Mouse (Mus musculus): ENCODE data around the gene Gm26602.
"Not testable (repeated sequence)": the region's sequence is repeated elsewhere in the genome, so short reads cannot be mapped to it uniquely, and the experiment has no call there.

Gm26602 gene

GRCm38 (mm10) chr10:79933145-79933679, 22.6 kb downstream of the Gm26602 start:
- no peak for DNase-seq (ENCODE audit: low spot score)

DNA sequence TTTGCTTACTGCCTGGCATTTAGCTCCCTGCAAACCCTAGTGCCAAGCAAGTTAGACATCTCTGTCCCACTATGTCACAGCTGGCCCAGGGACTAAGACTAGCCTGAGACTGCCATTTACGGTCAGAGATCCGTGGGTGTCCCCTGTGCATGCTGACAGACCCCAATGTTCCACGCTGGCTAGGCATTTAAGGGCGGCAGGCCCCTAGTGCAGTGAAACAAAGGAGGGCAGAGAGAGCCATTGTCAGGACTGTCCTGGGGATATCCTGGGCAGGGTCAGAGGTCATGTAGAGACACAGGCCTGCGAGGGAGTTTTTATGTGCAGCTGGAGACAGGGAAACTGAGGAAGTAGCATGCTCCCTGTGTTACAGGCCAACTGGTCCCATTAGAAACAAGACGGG, 23.2 kb downstream of the Gm26602 start:
- DNase-seq (ENCODE audit: low spot score): no peak

GRCm38 (mm10) chr10:79934272-79934721, 23.6 kb downstream of the Gm26602 start:
- no peak for DNase-seq (ENCODE audit: low spot score)

- no peak for DNase-seq (ENCODE audit: low spot score)
Measured at GRCm38 (mm10) chr10:79934794-79935569, 24.3 kb downstream of the Gm26602 start.

DNA sequence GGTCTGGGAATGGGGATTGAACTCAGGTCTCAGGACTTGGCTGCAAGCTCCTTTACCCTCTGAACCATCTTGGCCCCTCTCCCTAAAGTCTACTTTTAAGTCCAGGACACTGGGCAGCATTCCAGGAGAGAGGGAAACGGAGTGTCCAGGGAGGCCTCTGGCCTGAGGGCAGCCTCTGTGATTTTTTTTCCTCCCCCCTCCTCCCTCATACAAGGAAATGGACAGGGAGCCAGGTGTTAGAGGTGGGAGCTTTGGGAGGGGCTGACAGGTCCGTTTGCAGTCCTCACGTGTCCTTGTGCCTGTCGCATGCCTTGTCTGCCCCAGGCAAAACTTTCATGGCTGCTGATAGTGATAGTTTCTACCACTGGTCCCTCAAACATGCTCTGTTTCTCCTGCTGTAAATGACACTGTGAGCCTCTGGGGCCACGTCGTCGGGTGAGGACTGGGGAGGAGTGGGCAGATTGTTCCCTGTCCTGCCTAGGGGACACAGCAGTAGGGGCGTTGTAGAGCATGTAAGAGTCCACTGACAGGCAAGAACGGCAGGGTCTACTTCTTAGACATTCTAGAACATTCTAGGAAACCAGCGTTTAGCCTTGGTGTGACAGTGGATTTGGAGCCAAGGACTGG, 25.7 kb downstream of the Gm26602 start:
- DNase-seq (ENCODE audit: low spot score): no peak

DNA sequence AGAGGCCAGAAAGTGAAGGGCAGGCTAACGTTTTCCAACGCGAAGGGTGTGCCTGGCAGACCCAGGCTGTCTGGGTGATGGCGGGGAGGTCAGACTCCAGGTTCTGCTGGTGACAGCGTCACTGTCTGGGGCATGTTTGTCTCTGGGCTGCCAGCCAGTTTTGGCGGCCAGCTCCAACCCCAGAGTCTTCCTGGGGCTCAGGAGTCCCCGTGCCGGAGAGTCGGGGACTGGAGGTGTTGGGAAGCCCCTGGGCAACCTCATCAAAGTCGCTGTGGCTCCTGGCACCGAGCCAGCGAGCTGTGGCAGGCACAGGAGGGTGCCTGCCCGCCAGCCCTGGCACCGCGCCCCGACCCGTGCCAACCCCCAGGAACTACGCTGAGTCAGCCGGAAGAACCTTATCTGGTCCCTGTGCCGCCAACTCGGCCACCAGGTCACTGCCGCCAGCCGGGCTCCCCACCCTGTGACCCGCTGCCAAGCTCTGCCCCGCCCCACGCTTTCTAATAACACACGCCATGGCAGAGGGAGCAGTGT, 26.3 kb downstream of the Gm26602 start:
- DNase-seq (ENCODE audit: low spot score): no peak

DNA sequence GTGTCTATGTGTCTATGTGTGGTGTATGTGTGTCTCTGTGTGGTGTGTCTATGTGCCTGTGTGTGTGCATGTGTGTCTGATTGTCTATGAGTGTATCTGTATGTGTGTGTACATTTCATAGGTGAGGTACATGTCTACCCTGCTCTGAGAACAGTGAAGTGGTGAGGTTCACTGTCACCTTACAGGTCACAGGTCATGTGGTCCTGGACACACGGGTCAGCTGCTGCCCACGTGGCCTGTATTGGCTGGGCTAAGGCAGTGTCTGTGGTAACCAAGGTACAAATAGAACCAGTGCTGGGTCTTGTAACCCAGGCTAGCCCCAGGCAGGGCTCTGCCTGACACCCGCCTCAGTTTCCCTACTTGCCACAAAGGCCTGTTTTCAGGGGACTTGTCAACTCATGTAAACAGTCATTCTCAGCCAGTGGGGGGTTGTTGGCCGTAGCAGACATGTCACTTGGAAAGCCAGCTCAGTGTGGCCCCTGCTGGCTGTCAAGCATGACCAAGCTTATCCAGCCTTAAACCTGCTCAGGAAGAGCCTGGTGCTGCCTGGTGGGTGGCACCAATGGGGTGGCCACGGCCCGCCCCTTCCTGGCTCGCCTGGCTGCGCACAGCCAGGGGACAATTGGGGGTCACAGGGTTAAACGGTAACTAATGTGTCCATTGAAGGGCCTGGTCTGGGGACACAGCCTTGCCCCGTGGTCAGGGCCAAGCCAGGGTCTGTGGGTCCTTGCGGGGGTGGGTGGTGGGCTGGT, 27.3 kb downstream of the Gm26602 start:
- peak; percentile 55 for DNase-seq (ENCODE audit: low spot score)

- no peak for DNase-seq (ENCODE audit: low spot score)
Measured at GRCm38 (mm10) chr10:79940749-79941148, 30.1 kb downstream of the Gm26602 start.

- no peak for DNase-seq (ENCODE audit: low spot score)
Measured at GRCm38 (mm10) chr10:79942988-79943387, 32.3 kb downstream of the Gm26602 start.

GRCm38 (mm10) chr10:79943471-79943901, 32.8 kb downstream of the Gm26602 start:
- no peak for DNase-seq (ENCODE audit: low spot score)

GRCm38 (mm10) chr10:79945507-79946234, 35.0 kb downstream of the Gm26602 start:
- peak; percentile 77 for DNase-seq (ENCODE audit: low spot score)

- peak; percentile 82 for DNase-seq (ENCODE audit: low spot score)
Measured at GRCm38 (mm10) chr10:79946752-79947322, 36.2 kb downstream of the Gm26602 start.

- DNase-seq (ENCODE audit: low spot score): no peak
Measured at GRCm38 (mm10) chr10:79947502-79947901, 36.8 kb downstream of the Gm26602 start.

- DNase-seq (ENCODE audit: low spot score): no peak
Measured at GRCm38 (mm10) chr10:79949873-79950272, 39.2 kb downstream of the Gm26602 start.

- no peak for DNase-seq (ENCODE audit: low spot score)
Measured at GRCm38 (mm10) chr10:79950661-79951060, 40.0 kb downstream of the Gm26602 start.

DNA sequence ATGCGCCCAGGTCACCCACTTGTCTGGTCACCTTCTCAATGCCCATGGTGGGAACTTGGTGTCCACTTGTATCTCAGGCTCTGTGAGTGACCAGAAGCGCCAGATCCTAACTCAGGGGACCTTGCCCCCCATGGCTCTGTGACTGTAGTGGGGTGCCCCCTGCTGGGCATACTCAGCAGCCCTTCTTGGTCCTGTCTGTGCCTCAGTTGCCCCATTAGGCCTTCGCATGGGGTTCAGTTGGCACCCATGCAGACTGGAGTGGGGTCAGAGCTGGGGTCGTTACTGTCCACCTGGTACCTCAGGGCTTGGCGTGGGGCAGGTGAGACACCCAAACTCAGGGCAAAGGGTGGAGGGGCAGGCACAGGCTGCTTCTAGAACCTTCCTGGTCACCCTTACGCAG, 43.3 kb downstream of the Gm26602 start:
- peak; percentile 49 for DNase-seq (ENCODE audit: low spot score)

- DNase-seq (ENCODE audit: low spot score): no peak
Measured at GRCm38 (mm10) chr10:79955691-79956090, 45.0 kb downstream of the Gm26602 start.

DNA sequence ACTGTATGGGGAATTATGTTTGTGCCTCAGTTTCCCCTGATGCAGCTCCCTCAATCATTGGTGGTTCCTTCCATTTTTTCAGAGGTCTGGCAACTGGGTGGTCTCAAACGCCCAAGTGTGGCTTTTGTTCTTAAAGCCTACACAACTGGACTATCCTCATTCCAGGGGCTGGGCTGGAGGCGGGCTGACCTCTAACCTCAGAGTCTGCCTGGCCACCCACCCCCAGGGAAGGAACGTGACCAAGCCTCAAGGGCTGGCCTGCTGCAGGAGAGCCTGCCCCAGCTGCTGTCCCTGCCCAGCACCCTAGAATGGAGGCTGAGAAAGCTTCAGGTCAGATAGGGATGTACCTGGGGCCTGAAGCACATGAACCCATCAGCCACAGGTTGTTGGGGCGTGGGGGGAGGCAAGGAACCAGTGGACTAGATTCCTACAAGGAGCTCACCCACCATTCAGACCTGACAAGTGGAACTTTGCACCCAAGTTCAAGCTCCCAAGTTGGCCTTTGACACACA, 46.0 kb downstream of the Gm26602 start:
- DNase-seq (ENCODE audit: low spot score): peak; percentile 71

DNA sequence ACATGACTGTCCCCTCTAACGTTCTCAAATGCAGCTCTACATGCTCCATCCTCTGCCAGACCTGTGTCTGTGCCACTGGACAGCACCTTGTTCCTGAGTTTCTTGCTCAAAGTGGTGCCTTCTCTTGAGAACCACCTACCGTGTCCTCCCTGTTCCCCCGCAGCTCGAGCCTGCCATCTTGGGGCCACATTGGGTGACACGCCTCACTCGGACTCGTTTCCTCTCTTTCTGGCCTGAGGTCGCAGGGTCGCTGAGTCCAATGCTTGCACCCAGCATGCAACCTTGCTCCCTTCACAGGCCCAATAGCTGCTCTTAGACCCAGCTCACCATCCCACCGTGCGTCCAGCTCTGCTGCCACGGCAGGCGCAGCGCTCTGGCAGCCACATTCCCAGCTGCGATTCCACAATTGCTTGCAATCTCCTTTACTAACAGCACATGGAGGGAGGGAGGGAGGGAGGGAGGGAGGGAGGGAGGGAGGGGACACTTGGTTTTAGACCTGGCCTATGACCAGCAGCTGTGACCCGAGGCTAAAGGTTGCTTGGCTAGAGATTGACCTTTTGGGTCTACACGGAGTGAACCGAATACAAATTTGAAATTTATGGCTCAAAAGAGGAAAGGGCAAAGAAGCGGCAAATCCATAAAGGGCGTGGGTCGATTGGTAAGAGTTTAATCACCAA, 47.6 kb downstream of the Gm26602 start:
- peak; percentile 95 for DNase-seq (ENCODE audit: low spot score)

- DNase-seq (ENCODE audit: low spot score): not testable (repeated sequence)
Measured at GRCm38 (mm10) chr10:79959412-79959811, 48.8 kb downstream of the Gm26602 start.

Data from embryo, embryonic 10 days (tissue).